Mouse (Mus musculus) frontal cortex, postnatal 14 days (tissue): ENCODE measurements around the gene Afmid.
"Not testable (repeated sequence)": the region's sequence is repeated elsewhere in the genome, so short reads cannot be mapped to it uniquely, and the experiment has no call there.

Experiments used
- DNase-seq, 2 experiments: peaks; one replicate each; pipeline ENCODE4 v3.0.0; 2022; ENCODE audit warnings: low spot score in 2 of 2

The Afmid gene

GRCm38 (mm10) chr11:117824060-117824969 lies 1.4 kb upstream of the Afmid start:
- DNase-seq, result peak; percentile 62 to 81

GRCm38 (mm10) chr11:117826164-117826563 lies 440 bp downstream of the Afmid start:
- no peak for DNase-seq

GRCm38 (mm10) chr11:117826916-117827315 lies 1.2 kb downstream of the Afmid start:
- DNase-seq, result no peak

- DNase-seq, result no peak
These were observed 1.7 kb downstream of the Afmid start for GRCm38 (mm10) chr11:117827386-117827785.

GRCm38 (mm10) chr11:117828149-117828887 lies 2.6 kb downstream of the Afmid start:
- DNase-seq, result no peak

GRCm38 (mm10) chr11:117828888-117829604 lies 3.3 kb downstream of the Afmid start:
- no peak for DNase-seq

- DNase-seq, result no peak
These were observed 4.0 kb downstream of the Afmid start for GRCm38 (mm10) chr11:117829671-117830215.

GRCm38 (mm10) chr11:117830401-117830800 lies 4.7 kb downstream of the Afmid start:
- DNase-seq, result no peak

- peak in 1 of 2 experiments; percentile 54 for DNase-seq
These were observed 6.6 kb downstream of the Afmid start for GRCm38 (mm10) chr11:117832086-117832969.

GRCm38 (mm10) chr11:117833509-117833908 lies 7.8 kb downstream of the Afmid start:
- DNase-seq, result not testable (repeated sequence)

GRCm38 (mm10) chr11:117834086-117834485 lies 8.4 kb downstream of the Afmid start:
- no peak for DNase-seq

GRCm38 (mm10) chr11:117836306-117836705 lies 10.6 kb downstream of the Afmid start:
- peak in 1 of 2 experiments; percentile 37 for DNase-seq

- no peak for DNase-seq
These were observed 12.8 kb downstream of the Afmid start for GRCm38 (mm10) chr11:117838572-117838971.

- no peak for DNase-seq
These were observed 13.3 kb downstream of the Afmid start for GRCm38 (mm10) chr11:117839021-117839420.

GRCm38 (mm10) chr11:117840910-117841309 lies 15.2 kb downstream of the Afmid start:
- no peak for DNase-seq

- DNase-seq, result no peak
These were observed 17.7 kb downstream of the Afmid start for GRCm38 (mm10) chr11:117843434-117843833.

GRCm38 (mm10) chr11:117844997-117845396 lies 19.3 kb downstream of the Afmid start:
- no peak for DNase-seq

- no peak for DNase-seq
These were observed 19.9 kb downstream of the Afmid start for GRCm38 (mm10) chr11:117845651-117846050.

GRCm38 (mm10) chr11:117846640-117847039 lies 20.9 kb downstream of the Afmid start:
- DNase-seq, result no peak

- no peak for DNase-seq
These were observed 22.0 kb downstream of the Afmid start for GRCm38 (mm10) chr11:117847593-117848215.
